Mouse (Mus musculus): ENCODE results near the gene Gm3417.
"Not testable (repeated sequence)": the region's sequence is repeated elsewhere in the genome, so short reads cannot be mapped to it uniquely, and the experiment has no call there.

Gene Gm3417

GRCm38 (mm10) chr17:14978362-14979038 lies at the start of gene Gm3417, which contains the start of gene 9030025P20Rik:
TSS of gene Gm3417 (minus strand) at chr17:14978790.
TSS of gene 9030025P20Rik (plus strand) at chr17:14978468.
- in situ Hi-C loops (cut with MboI; ENCODE audit: low pct_unique_long_range_greater_than_20kb in 1 of 2, low sequenced_read_pairs in 2 of 2, unreplicated experiment in 1 of 2): not testable (repeated sequence)

GRCm38 (mm10) chr17:15025513-15025912 lies 46.9 kb upstream of the Gm3417 start:
- in situ Hi-C loops (cut with MboI; ENCODE audit: low pct_unique_long_range_greater_than_20kb in 1 of 2, low sequenced_read_pairs in 2 of 2, unreplicated experiment in 1 of 2): not testable (repeated sequence)

GRCm38 (mm10) chr17:15024502-15025193 lies 46.1 kb upstream of the Gm3417 start:
- in situ Hi-C loops (cut with MboI; ENCODE audit: low pct_unique_long_range_greater_than_20kb in 1 of 2, low sequenced_read_pairs in 2 of 2, unreplicated experiment in 1 of 2): not testable (repeated sequence)

GRCm38 (mm10) chr17:15023878-15024492 lies 45.4 kb upstream of the Gm3417 start:
- in situ Hi-C loops (cut with MboI; ENCODE audit: low pct_unique_long_range_greater_than_20kb in 1 of 2, low sequenced_read_pairs in 2 of 2, unreplicated experiment in 1 of 2): not testable (repeated sequence)

GRCm38 (mm10) chr17:15021503-15022220 lies 43.1 kb upstream of the Gm3417 start:
- in situ Hi-C loops (cut with MboI; ENCODE audit: low pct_unique_long_range_greater_than_20kb in 1 of 2, low sequenced_read_pairs in 2 of 2, unreplicated experiment in 1 of 2): not testable (repeated sequence)

- in situ Hi-C loops (cut with MboI; ENCODE audit: low pct_unique_long_range_greater_than_20kb in 1 of 2, low sequenced_read_pairs in 2 of 2, unreplicated experiment in 1 of 2): not testable (repeated sequence)
Measured at GRCm38 (mm10) chr17:15009706-15010413, 31.3 kb upstream of the Gm3417 start, which contains the start of gene Gm3435. TSS of gene Gm3435 (plus strand) at chr17:15010176.

- in situ Hi-C loops (cut with MboI; ENCODE audit: low pct_unique_long_range_greater_than_20kb in 1 of 2, low sequenced_read_pairs in 2 of 2, unreplicated experiment in 1 of 2): not testable (repeated sequence)
Measured at GRCm38 (mm10) chr17:15009088-15009487, 30.5 kb upstream of the Gm3417 start.

- in situ Hi-C loops (cut with MboI; ENCODE audit: low pct_unique_long_range_greater_than_20kb in 1 of 2, low sequenced_read_pairs in 2 of 2, unreplicated experiment in 1 of 2): not testable (repeated sequence)
Measured at GRCm38 (mm10) chr17:15000047-15000446, 21.5 kb upstream of the Gm3417 start.

GRCm38 (mm10) chr17:14994140-14994539 lies 15.6 kb upstream of the Gm3417 start:
- in situ Hi-C loops (cut with MboI; ENCODE audit: low pct_unique_long_range_greater_than_20kb in 1 of 2, low sequenced_read_pairs in 2 of 2, unreplicated experiment in 1 of 2): not testable (repeated sequence)

- in situ Hi-C loops (cut with MboI; ENCODE audit: low pct_unique_long_range_greater_than_20kb in 1 of 2, low sequenced_read_pairs in 2 of 2, unreplicated experiment in 1 of 2): not testable (repeated sequence)
Measured at GRCm38 (mm10) chr17:14993139-14993832, 14.7 kb upstream of the Gm3417 start.

- in situ Hi-C loops (cut with MboI; ENCODE audit: low pct_unique_long_range_greater_than_20kb in 1 of 2, low sequenced_read_pairs in 2 of 2, unreplicated experiment in 1 of 2): not testable (repeated sequence)
Measured at GRCm38 (mm10) chr17:14992522-14993138, 14.0 kb upstream of the Gm3417 start.

- in situ Hi-C loops (cut with MboI; ENCODE audit: low pct_unique_long_range_greater_than_20kb in 1 of 2, low sequenced_read_pairs in 2 of 2, unreplicated experiment in 1 of 2): not testable (repeated sequence)
Measured at GRCm38 (mm10) chr17:14990116-14990702, 11.6 kb upstream of the Gm3417 start.

- in situ Hi-C loops (cut with MboI; ENCODE audit: low pct_unique_long_range_greater_than_20kb in 1 of 2, low sequenced_read_pairs in 2 of 2, unreplicated experiment in 1 of 2): not testable (repeated sequence)
Measured at GRCm38 (mm10) chr17:14977718-14978361, 750 bp downstream of the Gm3417 start.

- in situ Hi-C loops (cut with MboI; ENCODE audit: low pct_unique_long_range_greater_than_20kb in 1 of 2, low sequenced_read_pairs in 2 of 2, unreplicated experiment in 1 of 2): not testable (repeated sequence)
Measured at GRCm38 (mm10) chr17:14968373-14968913, 10.1 kb downstream of the Gm3417 start.

GRCm38 (mm10) chr17:14961557-14962154 lies 16.9 kb downstream of the Gm3417 start:
- in situ Hi-C loops (cut with MboI; ENCODE audit: low pct_unique_long_range_greater_than_20kb in 1 of 2, low sequenced_read_pairs in 2 of 2, unreplicated experiment in 1 of 2): not testable (repeated sequence)

Data from mouse embryonic stem cell (cell line).